Mouse (Mus musculus) MN1 (cell line): ENCODE results near the gene Krcc1.

ENCODE experiments used
- DNase-seq: peaks from one replicate; pipeline ENCODE4 v3.0.0-alpha.2; 2016; ENCODE audit warnings: low spot score

Gene Krcc1

GRCm38 (mm10) chr6:71332236-71332965 lies 60.9 kb downstream of the Krcc1 start:
- DNase-seq, result no peak

GRCm38 (mm10) chr6:71333031-71333430 lies 61.6 kb downstream of the Krcc1 start:
- DNase-seq, result no peak

GRCm38 (mm10) chr6:71333578-71334273 lies 62.2 kb downstream of the Krcc1 start:
- no peak for DNase-seq
